Mouse (Mus musculus) erythroblast, embryonic 14.5 days (primary cell): ENCODE results near the gene Atg10.

ENCODE experiments used
- GATA1 ChIP-seq: IDR thresholded peaks from 2 replicates; pipeline ENCODE4 v1.6.1; 2012; ENCODE audit warnings: low read length, inconsistent platforms, mixed read lengths
- TAL1 ChIP-seq: IDR thresholded peaks from 3 replicates; pipeline ENCODE4 v1.6.1; 2012; ENCODE audit warnings: low read length, inconsistent platforms, mixed read lengths

DNA sequence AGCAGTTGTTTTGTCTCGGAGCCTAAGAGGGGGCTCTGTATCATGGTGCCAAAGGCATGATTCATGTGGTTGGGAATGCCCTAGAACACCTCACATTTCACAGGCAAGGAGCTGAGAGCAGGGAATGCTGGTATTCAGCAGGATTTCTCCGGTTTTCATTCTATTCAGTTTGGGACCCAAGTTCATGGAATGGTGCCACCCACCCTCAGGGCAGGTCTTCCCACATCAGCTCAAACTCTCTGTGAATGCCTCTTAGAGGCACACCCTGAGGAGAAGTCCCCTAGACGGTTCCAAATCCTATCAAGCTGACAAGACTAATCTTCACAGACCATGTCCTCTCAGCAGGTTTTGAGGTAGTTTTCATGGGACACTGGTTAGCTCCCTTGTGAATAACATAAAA is 211.9 kb downstream of the Atg10 start:
- TF ChIP-seq GATA1 (no peak), TAL1 (no peak)
